Mouse (Mus musculus): ENCODE measurements around the gene Hfm1.

DNA sequence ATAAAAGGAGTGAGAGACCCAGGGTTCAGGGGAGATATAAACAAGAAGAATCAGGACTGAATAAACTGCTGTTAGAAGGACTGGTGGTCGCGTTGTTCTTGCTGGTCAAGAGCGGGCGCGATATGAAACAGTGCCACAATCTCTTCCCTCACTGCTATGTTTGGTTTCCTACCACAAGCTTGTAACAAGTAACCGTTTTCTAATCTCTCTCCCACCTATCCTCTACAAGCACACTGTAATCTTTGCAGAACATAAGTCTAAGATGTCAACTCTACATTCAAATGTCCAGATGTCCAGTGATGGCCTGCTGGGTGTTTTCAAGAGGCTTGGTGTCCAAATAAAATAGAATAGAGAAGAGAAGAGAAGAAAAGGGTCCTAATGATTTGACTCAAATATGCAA is 22.6 kb upstream of the Hfm1 start:
- TF ChIP-seq CTCF (IDR thresholded peaks at IDR 0.05; ENCODE audit: low read depth) = no peak
- no peak for TF ChIP-seq EP300 (IDR thresholded peaks at IDR 0.05; ENCODE audit: low read depth)

All from liver, embryonic 14.5 days (tissue).